Mouse (Mus musculus) ES-E14 (cell line): ENCODE measurements around the gene Snx33.

Source experiments
- CHD2 ChIP-seq: IDR thresholded peaks from 2 replicates; pipeline ENCODE4 v1.6.1; 2014; ENCODE audit warnings: mild to moderate bottlenecking, low read depth, low read length, inconsistent platforms
- HCFC1 ChIP-seq: IDR thresholded peaks from 2 replicates; pipeline ENCODE4 v1.6.1; 2012; ENCODE audit warnings: low read length, inconsistent platforms, borderline replicate concordance; ENCODE audit not compliant: insufficient read depth
- MAFK ChIP-seq: IDR thresholded peaks from 2 replicates; pipeline ENCODE4 v1.6.1; 2014; ENCODE audit warnings: mild to moderate bottlenecking, low read depth, low read length, inconsistent platforms; ENCODE audit not compliant: insufficient read depth
- ZC3H11A ChIP-seq: IDR thresholded peaks from 2 replicates; pipeline ENCODE4 v1.6.1; 2012; ENCODE audit warnings: low read depth, mild to moderate bottlenecking, inconsistent platforms, low read length, borderline replicate concordance
- ZNF384 ChIP-seq: IDR thresholded peaks from 2 replicates; pipeline ENCODE4 v1.6.1; 2012; ENCODE audit warnings: low read depth, low read length, inconsistent platforms

DNA sequence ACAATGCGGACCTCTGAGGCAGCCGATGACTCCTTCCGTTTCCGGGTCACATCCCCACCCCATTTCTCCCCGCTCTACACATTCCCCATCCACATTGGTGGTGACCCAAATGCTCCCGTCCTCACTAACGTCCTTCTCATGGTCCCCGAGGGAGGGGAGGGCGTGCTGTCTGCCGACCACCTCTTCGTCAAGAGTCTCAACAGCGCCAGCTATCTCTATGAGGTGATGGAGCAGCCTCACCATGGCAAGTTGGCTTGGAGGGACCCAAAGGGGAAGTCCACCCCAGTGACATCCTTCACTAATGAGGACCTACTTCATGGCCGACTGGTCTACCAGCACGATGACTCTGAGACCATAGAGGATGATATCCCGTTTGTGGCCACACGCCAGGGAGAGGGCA, 40.6 kb downstream of the Snx33 start:
- no peak for TF ChIP-seq ZNF384
- no peak for TF ChIP-seq HCFC1
- no peak for TF ChIP-seq CHD2
- TF ChIP-seq ZC3H11A, result no peak
- TF ChIP-seq MAFK, result no peak
